Mouse (Mus musculus): ENCODE data around the gene Mark2.

- TF ChIP-seq CTCF (IDR thresholded peaks at IDR 0.05; ENCODE audit: control insufficient read depth, insufficient read depth, low read length) (no peak), POLR2A (IDR thresholded peaks at IDR 0.05; ENCODE audit: borderline replicate concordance, control insufficient read depth, low read depth, low read length) (peak; percentile 79)
Measured at GRCm38 (mm10) chr19:7341512-7342397, at the start of gene Mark2.
